Mouse (Mus musculus) 3T3-L1 (cell line): ENCODE measurements around the gene Slc35a1.
A peak's percentile ranks its signal among the peaks of the same experiment; 100 is the strongest.
"Not testable (repeated sequence)": the region's sequence is repeated elsewhere in the genome, so short reads cannot be mapped to it uniquely, and the experiment has no call there.

Source experiments
- DNase-seq: peaks from one replicate; pipeline ENCODE4 v3.0.0-alpha.2; 2015; ENCODE audit warnings: low read depth, low spot score

The Slc35a1 gene

GRCm38 (mm10) chr4:34686874-34687567 lies at the start of gene Slc35a1:
Gene Slc35a1 (minus strand): TSS chr4:34687438.
- peak; percentile 88 for DNase-seq

- DNase-seq, result no peak
These were observed 47.2 kb upstream of the Slc35a1 start for GRCm38 (mm10) chr4:34734461-34734860.

DNA sequence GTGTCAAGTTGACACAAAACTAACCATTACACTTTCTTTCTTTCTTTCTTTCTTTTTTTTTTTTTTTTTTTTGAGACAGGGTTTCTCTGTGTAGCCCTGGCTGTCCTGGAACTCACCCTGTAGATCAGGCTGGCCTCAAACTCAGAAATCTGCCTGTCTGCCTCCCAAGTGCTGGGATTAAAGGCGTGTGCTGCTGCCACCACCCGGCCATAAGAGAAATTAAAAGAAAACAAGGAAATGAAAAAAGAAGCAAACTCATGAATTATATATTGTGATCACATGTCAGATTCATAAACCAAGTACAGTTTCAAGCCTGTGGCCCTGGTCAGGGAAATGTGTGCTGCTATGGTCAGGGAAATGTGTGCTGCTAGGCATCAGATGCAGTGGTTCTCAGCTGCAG lies 46.2 kb upstream of the Slc35a1 start:
- peak; percentile 43 for DNase-seq

GRCm38 (mm10) chr4:34729851-34730341 lies 42.7 kb upstream of the Slc35a1 start, which contains the start of gene Cfap206:
Gene Cfap206 (minus strand): TSS chr4:34730206.
- DNase-seq, result no peak

GRCm38 (mm10) chr4:34725710-34726109 lies 38.5 kb upstream of the Slc35a1 start:
- DNase-seq, result not testable (repeated sequence)

- DNase-seq, result no peak
These were observed 37.1 kb upstream of the Slc35a1 start for GRCm38 (mm10) chr4:34724306-34724705.

- peak; percentile 54 for DNase-seq
These were observed 35.9 kb upstream of the Slc35a1 start for GRCm38 (mm10) chr4:34723186-34723585.

- DNase-seq, result no peak
These were observed 33.1 kb upstream of the Slc35a1 start for GRCm38 (mm10) chr4:34720127-34720895.

GRCm38 (mm10) chr4:34719421-34719820 lies 32.2 kb upstream of the Slc35a1 start:
- DNase-seq, result no peak

- no peak for DNase-seq
These were observed 27.8 kb upstream of the Slc35a1 start for GRCm38 (mm10) chr4:34715062-34715461.

DNA sequence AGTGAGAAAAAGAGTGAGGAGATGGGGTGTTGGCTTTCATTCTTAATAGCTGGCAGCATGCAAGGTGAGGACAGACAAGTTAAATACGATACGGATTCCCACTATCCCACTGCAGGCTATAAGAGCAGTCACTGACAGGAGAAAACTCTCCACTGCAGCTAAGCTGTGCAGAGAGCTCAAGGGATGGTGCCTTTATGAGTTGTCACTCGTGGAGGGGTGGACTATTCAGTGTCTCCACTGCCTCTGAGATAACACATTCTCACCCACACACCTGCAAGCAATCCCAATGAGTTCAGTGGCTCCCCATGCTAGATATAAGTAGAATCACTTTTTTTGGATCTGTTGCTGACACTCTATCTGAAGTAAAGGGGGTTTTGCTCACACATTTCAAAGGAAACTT lies 20.9 kb upstream of the Slc35a1 start:
- no peak for DNase-seq

DNA sequence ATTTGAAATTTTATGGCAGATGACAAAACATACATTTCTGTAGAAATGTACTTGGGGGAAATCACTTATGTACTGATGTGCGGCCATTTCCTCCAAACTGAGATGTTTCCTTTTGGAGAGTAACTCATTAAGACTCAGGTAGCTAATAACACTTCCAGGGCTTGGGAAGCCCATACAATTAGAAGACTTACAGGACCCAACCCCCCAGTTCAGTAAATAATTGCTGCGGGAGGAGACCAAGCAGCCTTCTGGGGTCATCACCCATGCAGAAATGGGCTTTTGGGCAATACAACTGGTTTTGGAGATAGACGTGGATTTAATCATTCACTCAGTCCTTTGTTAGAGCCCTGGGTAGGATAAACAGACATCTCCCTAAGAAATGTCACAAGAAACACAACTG lies 20.0 kb upstream of the Slc35a1 start:
- DNase-seq, result no peak

DNA sequence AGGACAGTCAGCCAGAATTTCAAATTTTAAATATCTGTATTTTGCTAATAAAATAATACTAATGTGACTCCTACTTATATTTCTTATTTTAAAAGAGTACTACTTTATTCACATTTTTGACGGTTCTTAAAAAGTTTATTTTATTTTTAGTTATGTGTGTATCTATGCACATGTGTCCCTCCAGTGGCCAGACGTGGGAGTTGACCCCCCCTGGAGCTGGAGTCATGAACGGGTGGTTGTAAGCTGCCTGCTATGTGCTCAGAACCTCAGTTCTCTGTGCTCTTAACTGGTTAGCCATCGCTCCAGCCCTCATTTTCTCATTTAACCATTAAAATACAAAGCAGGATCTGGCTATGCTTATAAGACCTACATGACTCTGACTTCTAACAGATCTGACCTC lies 15.8 kb upstream of the Slc35a1 start:
- peak; percentile 26 for DNase-seq

GRCm38 (mm10) chr4:34702231-34702630 lies 15.0 kb upstream of the Slc35a1 start:
- no peak for DNase-seq

GRCm38 (mm10) chr4:34701528-34701927 lies 14.3 kb upstream of the Slc35a1 start:
- DNase-seq, result peak; percentile 33

GRCm38 (mm10) chr4:34688021-34688420 lies 783 bp upstream of the Slc35a1 start:
- no peak for DNase-seq

DNA sequence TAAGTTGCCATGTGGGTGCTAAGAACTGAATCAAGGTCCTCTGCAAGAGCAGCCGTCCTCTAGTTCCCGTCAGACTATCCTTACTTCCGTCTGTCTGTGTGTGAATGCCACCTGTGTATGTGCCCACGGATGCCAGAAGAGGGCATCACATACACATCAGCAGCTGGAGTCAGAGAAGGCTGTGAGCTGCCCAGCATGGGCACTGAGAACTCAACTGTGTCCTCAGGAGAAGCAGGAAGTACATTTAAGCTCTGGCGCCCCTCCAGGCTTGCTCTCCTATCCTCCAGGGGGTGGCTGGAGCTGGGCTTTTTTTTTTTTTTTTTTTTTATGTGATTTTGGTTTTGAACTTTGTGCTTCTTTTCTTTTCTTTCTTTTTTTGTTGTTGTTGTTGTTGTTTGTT lies 6.7 kb downstream of the Slc35a1 start:
- peak; percentile 40 for DNase-seq

DNA sequence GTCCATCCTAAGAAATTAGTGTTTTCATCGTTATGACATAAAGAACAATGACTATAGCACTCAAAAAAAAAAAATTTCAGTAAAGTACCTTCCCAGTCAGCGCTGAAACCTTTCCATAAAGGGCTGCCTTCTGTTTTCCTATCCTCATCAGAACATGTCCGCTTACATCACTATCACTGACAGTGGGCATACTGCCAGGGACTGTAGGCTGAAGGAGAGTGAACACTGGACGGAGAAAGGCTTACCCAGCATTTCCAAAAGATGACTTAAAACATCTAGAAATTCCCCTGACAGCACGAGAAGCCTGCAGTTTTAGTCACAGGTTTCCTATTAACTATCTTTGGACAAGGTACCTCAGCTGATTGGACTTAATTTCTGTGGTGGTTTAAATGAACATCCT lies 13.5 kb downstream of the Slc35a1 start:
- no peak for DNase-seq

DNA sequence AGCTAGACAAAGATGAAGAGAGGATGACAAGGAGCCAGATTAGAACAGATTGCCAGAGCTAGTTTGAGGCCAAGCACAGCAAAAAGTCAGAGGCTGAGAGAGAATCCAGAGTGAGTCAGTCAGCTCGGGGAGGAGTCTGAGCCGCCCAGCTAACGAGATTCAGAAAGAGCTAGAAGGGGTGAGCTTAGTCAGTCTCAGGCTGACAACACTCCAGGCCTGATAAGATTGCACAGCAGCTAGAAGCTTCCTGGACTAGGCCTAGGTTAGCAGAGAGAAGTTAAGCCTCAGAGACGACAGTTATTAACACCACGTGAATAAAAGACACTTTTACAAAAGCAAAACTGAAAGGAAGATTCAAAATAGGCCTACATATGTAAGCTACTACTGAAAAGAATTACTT lies 19.3 kb downstream of the Slc35a1 start:
- DNase-seq, result no peak

DNA sequence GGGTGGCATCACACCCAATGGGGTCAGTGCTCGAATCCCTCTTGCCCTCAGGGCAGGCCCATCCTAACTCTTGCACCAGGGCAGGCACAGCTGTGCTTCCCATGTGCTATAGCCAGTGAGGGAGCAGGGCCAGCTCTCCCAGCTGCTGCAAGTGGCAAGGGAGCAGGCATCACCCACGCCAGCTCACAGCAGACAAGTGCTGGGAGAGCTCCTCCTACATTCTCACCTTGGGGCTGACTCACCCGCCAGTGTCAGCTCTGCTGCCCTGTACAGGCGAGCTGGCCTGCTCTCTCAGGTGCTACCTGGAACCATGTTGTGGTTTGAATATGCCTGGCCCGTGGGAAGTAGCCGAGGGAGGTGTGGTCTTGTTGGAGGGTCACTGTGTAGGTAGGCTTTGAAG lies 25.3 kb downstream of the Slc35a1 start:
- no peak for DNase-seq

DNA sequence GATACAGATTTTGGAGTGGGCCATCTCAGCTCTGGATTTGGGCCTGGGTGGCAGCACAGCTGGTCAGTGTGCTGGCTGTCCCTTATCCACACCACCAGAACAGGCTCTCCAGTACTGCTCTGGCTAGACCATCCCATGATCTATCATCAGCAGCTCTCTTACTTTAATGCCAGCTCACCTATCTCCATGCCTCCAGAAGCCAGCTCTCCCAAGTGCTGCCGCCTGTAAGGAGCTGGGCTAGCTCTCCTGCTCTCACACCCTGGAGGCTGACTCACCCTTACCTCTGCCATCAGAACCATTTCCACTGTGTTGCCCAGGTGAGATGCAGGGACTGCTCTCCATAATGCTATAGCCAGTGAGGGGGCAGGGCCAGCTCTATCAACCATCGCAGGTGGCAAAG lies 25.7 kb downstream of the Slc35a1 start:
- DNase-seq, result no peak

- DNase-seq, result no peak
These were observed 28.2 kb downstream of the Slc35a1 start for GRCm38 (mm10) chr4:34659012-34659411.

GRCm38 (mm10) chr4:34656101-34656500 lies 31.1 kb downstream of the Slc35a1 start:
- no peak for DNase-seq
